8 mouse cellular contexts compared by ENCODE assay signal in genomic region chr10:82833926-82834325, GRCm38 (mm10). TPM values are rescaled to one million over a fixed set of nuclear protein-coding genes. Genes with fewer than 3 reads are reported as not detected.
DNase-seq lines count a peak whose midpoint lies in the region; ATAC-seq and TF ChIP-seq lines count a peak whose summit lies in the region.

Gene Txnrd1, plus strand, starts transcription at chr10:82833951.

- H3K36me3 ChIP-seq in forebrain, embryonic 16.5 days (ENCODE audit: control insufficient read depth, insufficient read depth), result no peaks in the 10 kb centered on the region
- H3K36me3 ChIP-seq in hindbrain, embryonic 13.5 days, result no peaks in the 10 kb centered on the region
- no peaks in the 10 kb centered on the region for H3K36me3 ChIP-seq in liver, embryonic 14.5 days (replicated peaks; ENCODE audit: control insufficient read depth, insufficient read depth, low read depth)
- H3K36me3 ChIP-seq in stomach, embryonic 16.5 days (ENCODE audit: control insufficient read depth, insufficient read depth, low read length), result no peaks in the 10 kb centered on the region

- no peak within 1 kb of the TSS for H3K27ac ChIP-seq in forebrain, embryonic 16.5 days (ENCODE audit: low read length)
- no peak within 1 kb of the TSS for H3K27ac ChIP-seq in hindbrain, embryonic 13.5 days
- H3K27ac ChIP-seq in liver, embryonic 14.5 days, result no peak within 1 kb of the TSS
- no peak within 1 kb of the TSS for H3K27ac ChIP-seq in stomach, embryonic 16.5 days (ENCODE audit: low read length)

- H3K9ac ChIP-seq in forebrain, embryonic 16.5 days (replicated peaks; ENCODE audit: low read depth, low read length), result no peak within 1 kb of the TSS
- no peak within 1 kb of the TSS for H3K9ac ChIP-seq in hindbrain, embryonic 13.5 days
- no peak within 1 kb of the TSS for H3K9ac ChIP-seq in liver, embryonic 14.5 days (replicated peaks)
- H3K9ac ChIP-seq in stomach, embryonic 16.5 days (ENCODE audit: low read length), result no peak within 1 kb of the TSS

- ATAC-seq in Patski, result no peak
- ATAC-seq in forebrain, embryonic 16.5 days, result no peak
- no peak for ATAC-seq in hindbrain, embryonic 13.5 days (ENCODE audit: low FRiP score)
- no peak for ATAC-seq in liver, embryonic 14.5 days (ENCODE audit: insufficient read depth)
- ATAC-seq in stomach, embryonic 16.5 days (ENCODE audit: insufficient read depth, low FRiP score), result peak; percentile 60; the same call in 1 of the 2 replicates

- DNase-seq in heart, adult 18-20 months, result no peak
- no peak for DNase-seq in heart, adult 11 months
- DNase-seq in Patski (ENCODE audit: low read depth, low spot score), result no peak
- DNase-seq in liver, embryonic 14.5 days (ENCODE audit: low read depth in 3 of 3, low spot score in 3 of 3), result no peak
- no peak for DNase-seq in ovary, postnatal 36 days (ENCODE audit: low spot score)

- 56% methylated on average over 9 of the region's 9 CpGs for WGBS in forebrain, embryonic 16.5 days
- WGBS in hindbrain, embryonic 13.5 days, result 64% methylated on average over 9 of the region's 9 CpGs
- 66% methylated on average over 9 of the region's 9 CpGs for WGBS in liver, embryonic 14.5 days (ENCODE audit: insufficient replicate concordance)
- WGBS in stomach, embryonic 16.5 days, result 29% methylated on average over 9 of the region's 9 CpGs

- H3K4me3 ChIP-seq in forebrain, embryonic 16.5 days (replicated peaks; ENCODE audit: low read length), result no peak within 1 kb of the TSS
- H3K4me3 ChIP-seq in hindbrain, embryonic 13.5 days, result no peak within 1 kb of the TSS
- no peak within 1 kb of the TSS for H3K4me3 ChIP-seq in liver, embryonic 14.5 days (ENCODE audit: insufficient read depth in 1 of 2, low read depth in 2 of 2, low read length in 2 of 2)
- H3K4me3 ChIP-seq in stomach, embryonic 16.5 days (replicated peaks; ENCODE audit: low read length), result no peak within 1 kb of the TSS

- H3K4me2 ChIP-seq in forebrain, embryonic 16.5 days (ENCODE audit: low read length), result no peak within 1 kb of the TSS
- H3K4me2 ChIP-seq in hindbrain, embryonic 13.5 days, result no peak within 1 kb of the TSS
- H3K4me2 ChIP-seq in liver, embryonic 14.5 days (ENCODE audit: low read depth), result no peak within 1 kb of the TSS
- H3K4me2 ChIP-seq in stomach, embryonic 16.5 days (ENCODE audit: low read depth, low read length), result no peak within 1 kb of the TSS

- no peaks in the 10 kb centered on the region for H3K27me3 ChIP-seq in Patski
- H3K27me3 ChIP-seq in forebrain, embryonic 16.5 days (replicated peaks; ENCODE audit: control insufficient read depth, insufficient read depth, low read length), result no peaks in the 10 kb centered on the region
- H3K27me3 ChIP-seq in hindbrain, embryonic 13.5 days, result no peaks in the 10 kb centered on the region
- no peaks in the 10 kb centered on the region for H3K27me3 ChIP-seq in liver, embryonic 14.5 days (ENCODE audit: control insufficient read depth, insufficient read depth, low read length)
- no peaks in the 10 kb centered on the region for H3K27me3 ChIP-seq in stomach, embryonic 16.5 days (ENCODE audit: control insufficient read depth, insufficient read depth, low read length)

- in situ Hi-C loops in Patski (cut with MboI; ENCODE audit: low pct_unique_long_range_greater_than_20kb), result no loop called here

- no peak for TF ChIP-seq EP300 in liver, embryonic 14.5 days (IDR thresholded peaks at IDR 0.05; ENCODE audit: low read depth)

- H3K4me1 ChIP-seq in forebrain, embryonic 16.5 days (replicated peaks; ENCODE audit: control insufficient read depth, insufficient read depth, low read length), result no peaks in the 10 kb centered on the region
- no peaks in the 10 kb centered on the region for H3K4me1 ChIP-seq in hindbrain, embryonic 13.5 days (replicated peaks)
- no peaks in the 10 kb centered on the region for H3K4me1 ChIP-seq in liver, embryonic 14.5 days (replicated peaks; ENCODE audit: control insufficient read depth in 2 of 2, insufficient read depth in 2 of 2, low read length in 1 of 2)
- peaks cover 7% of the 10 kb centered on the region; the same call in 1 of the 2 replicates for H3K4me1 ChIP-seq in stomach, embryonic 16.5 days (ENCODE audit: control insufficient read depth, insufficient read depth, low read length)

- CTCF ChIA-PET in Patski (lab: Charles Lee), result interaction anchor here (1.1 to 1.8 kb wide), 2 partner anchors 9 to 20 kb away, joined by 3 read pairs; no protein-coding TSS in a partner anchor

- TF ChIP-seq CTCF in Patski (IDR thresholded peaks at IDR 0.05), result no peak
- TF ChIP-seq CTCF in liver, embryonic 14.5 days (IDR thresholded peaks at IDR 0.05; ENCODE audit: low read depth), result no peak

- no peaks in the 10 kb centered on the region for H3K9me3 ChIP-seq in forebrain, embryonic 16.5 days (ENCODE audit: control insufficient read depth, low read length)
- H3K9me3 ChIP-seq in hindbrain, embryonic 13.5 days, result no peaks in the 10 kb centered on the region
- H3K9me3 ChIP-seq in liver, embryonic 14.5 days (ENCODE audit: control insufficient read depth, low read length), result no peaks in the 10 kb centered on the region
- H3K9me3 ChIP-seq in stomach, embryonic 16.5 days (replicated peaks; ENCODE audit: control insufficient read depth, low read length), result no peaks in the 10 kb centered on the region

- POLR2A ChIA-PET in Patski (lab: Charles Lee), result no interaction called here

RNA-seq across cellular contexts. Expression of gene Txnrd1, which starts in this region (rescaled TPM):
- 10 to 100 TPM; 52.4 to 56.4 TPM for total RNA-seq in heart, adult 18-20 months (2021)
- polyA plus RNA-seq in Patski (2021), result 124 TPM
- 157 and 179 TPM in 2 replicates for polyA plus RNA-seq in forebrain, embryonic 16.5 days (2015; fragmentation: Nextera tagmentation; extraction: Ambion mirVana)
- 116 and 122 TPM in 2 replicates for polyA plus RNA-seq in hindbrain, embryonic 13.5 days (2015; fragmentation: Nextera tagmentation; extraction: Ambion mirVana)
- 23.5 and 33.6 TPM in 2 replicates for polyA plus RNA-seq in liver, embryonic 14.5 days (2012; rRNA removed)
- polyA plus RNA-seq in liver, embryonic 14.5 days (2014; fragmentation: Nextera tagmentation; extraction: Ambion mirVana), result 44.6 and 53.1 TPM in 2 replicates
- polyA plus RNA-seq in stomach, embryonic 16.5 days (2015; fragmentation: Nextera tagmentation; extraction: Ambion mirVana), result 77.4 and 79.4 TPM in 2 replicates
